Mouse (Mus musculus): ENCODE data around the gene Slc27a2. TPM values are rescaled to one million over a fixed set of nuclear protein-coding genes. Genes with fewer than 3 reads are reported as not detected.

Slc27a2 gene
- polyA plus RNA-seq, 1 experiment from 2014 or later = 5.2 TPM

DNA sequence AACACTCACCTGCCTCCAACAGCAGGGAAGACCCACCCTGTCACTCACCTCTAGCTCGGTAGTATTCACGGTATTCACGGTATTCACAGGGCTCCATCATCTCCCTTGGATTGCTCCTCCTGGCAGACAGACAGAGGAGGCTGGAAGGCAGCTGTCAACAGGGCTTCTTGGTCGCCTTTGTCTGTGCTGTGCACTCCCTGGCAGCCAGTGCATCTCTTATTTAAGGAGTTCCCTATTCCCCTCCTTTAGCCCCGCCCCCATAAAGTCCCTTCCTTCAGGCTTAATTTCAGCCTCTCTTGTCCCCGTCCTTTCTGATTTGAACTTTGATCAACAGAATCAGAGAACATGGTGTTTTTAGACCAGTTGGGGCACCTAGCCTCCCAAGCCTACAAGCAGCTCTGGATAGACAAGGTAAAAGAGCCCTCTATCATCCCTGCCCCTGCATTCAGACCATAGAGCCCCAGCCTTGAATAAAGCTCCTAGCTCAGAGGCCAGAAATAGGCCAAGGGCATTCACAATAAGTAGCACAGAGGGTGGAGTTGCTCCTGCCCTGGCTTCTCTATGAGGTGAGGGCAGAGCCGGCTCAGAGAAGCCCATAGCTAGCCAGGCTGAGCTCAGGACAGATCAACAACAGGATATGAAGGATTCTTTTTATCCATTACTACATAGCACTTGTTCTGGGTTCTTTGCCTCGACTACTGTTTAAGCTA is 66.4 kb downstream of the Slc27a2 start:
- no peak for ATAC-seq (ENCODE audit: low FRiP score)
- 20% methylated on average over 8 of the region's 8 CpGs for WGBS
- Histone ChIP-seq H3K9ac (no peak overlapping the region), H3K36me3 (replicated peaks) (no peaks in the 10 kb centered on the region), H3K4me3 (replicated peaks) (no peak overlapping the region), H3K4me1 (peaks cover 5% of the 10 kb centered on the region; the same call in 1 of the 2 replicates), H3K27ac (0 out of 2 replicates have a peak overlapping the region, but pooled peaks have one; percentile 4), H3K9me3 (no peaks in the 10 kb centered on the region), H3K27me3 (no peaks in the 10 kb centered on the region), H3K4me2 (no peak overlapping the region)

DNA sequence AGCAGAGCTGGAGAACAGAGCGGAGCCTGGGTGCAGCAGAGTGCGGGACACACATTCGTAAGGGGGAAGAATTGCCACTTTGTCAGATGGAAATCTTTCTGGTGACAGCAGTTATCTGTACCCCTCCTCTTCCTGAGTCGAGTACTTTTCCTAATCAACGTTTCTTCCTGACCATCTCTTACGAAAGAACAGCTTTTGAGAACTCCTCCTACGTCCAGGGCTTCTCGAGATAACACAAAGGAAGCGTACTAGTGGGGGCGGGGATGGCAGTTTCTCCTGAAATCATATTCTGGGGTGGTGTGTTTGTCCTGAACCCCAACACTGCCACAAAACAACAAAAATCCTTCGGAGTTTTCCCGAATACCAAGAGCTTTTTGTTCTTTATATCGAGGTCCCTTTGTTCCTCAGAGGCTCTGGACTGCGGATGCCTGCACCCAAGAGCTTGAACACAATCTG is 67.1 kb downstream of the Slc27a2 start, which contains the start of gene Hdc:
Gene Hdc, minus strand, starts transcription at position 51 of the 456 bp plus-strand sequence.
- ATAC-seq (ENCODE audit: low FRiP score) = no peak
- Histone ChIP-seq H3K9me3 (no peaks in the 10 kb centered on the region), H3K9ac (no peak within 1 kb of the TSS), H3K27me3 (no peaks in the 10 kb centered on the region), H3K4me3 (replicated peaks) (no peak within 1 kb of the TSS), H3K4me1 (peaks cover 8% of the 10 kb centered on the region; the same call in 1 of the 2 replicates), H3K27ac (0 out of 2 replicates have a peak within 1 kb of the TSS, but pooled peaks have one; percentile 4), H3K36me3 (replicated peaks) (no peaks in the 10 kb centered on the region), H3K4me2 (no peak within 1 kb of the TSS)
- 76% methylated on average over 14 of the region's 14 CpGs for WGBS

DNA sequence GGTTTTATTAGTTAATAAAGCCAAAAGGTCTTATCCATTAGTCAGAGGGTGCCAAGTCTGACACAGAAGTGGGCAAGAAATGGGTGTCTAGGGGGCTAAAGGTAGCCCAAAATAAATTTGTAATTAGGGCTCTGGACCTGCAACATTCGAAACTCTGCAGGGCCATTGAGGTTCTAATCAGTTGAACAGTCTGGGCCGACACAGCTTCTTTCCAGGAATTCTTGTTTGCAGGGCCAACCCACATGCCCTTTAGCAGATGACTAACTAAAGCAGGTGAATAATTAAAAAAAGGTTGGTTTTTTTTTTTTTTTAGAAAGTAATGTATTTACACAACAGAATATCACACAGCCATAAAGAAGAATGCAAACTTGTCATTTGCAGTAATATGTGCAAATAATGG is 70.2 kb downstream of the Slc27a2 start:
- no peak overlapping the region for H3K9ac ChIP-seq
- H3K36me3 ChIP-seq (replicated peaks) = peaks cover 5% of the 10 kb centered on the region; the same call in 1 of the 2 replicates
- ATAC-seq (ENCODE audit: low FRiP score) = no peak
- H3K4me2 ChIP-seq = no peak overlapping the region
- H3K4me1 ChIP-seq = peaks cover 8% of the 10 kb centered on the region; the same call in 1 of the 2 replicates
- WGBS = 83% methylated on average over 2 of the region's 2 CpGs
- H3K4me3 ChIP-seq (replicated peaks) = no peak overlapping the region
- no peak overlapping the region for H3K27ac ChIP-seq
- H3K27me3 ChIP-seq = no peaks in the 10 kb centered on the region
- H3K9me3 ChIP-seq = no peaks in the 10 kb centered on the region

DNA sequence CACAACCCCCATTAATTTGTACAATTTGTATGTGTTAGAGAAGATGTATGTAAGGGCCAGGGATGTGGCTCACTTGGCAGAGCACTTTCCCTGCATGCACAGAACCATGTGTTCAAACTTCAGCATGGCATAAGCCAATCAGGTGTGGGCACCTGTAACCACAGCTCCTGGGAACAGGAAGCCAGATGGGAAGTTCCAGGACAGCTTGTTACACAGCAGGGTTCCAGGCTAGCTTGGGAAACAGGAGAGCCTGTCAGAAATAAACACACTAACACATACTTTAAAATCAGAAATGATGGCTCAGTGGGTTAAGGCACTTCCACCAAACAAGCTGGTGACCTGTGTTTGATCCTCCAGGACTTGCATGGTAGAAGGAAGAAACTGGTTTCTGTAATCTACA is 70.9 kb downstream of the Slc27a2 start:
- H3K9me3 ChIP-seq = no peaks in the 10 kb centered on the region
- no peaks in the 10 kb centered on the region for H3K27me3 ChIP-seq
- H3K4me2 ChIP-seq = no peak overlapping the region
- peaks cover 5% of the 10 kb centered on the region; the same call in 1 of the 2 replicates for H3K36me3 ChIP-seq (replicated peaks)
- H3K4me1 ChIP-seq = peaks cover 8% of the 10 kb centered on the region; the same call in 1 of the 2 replicates
- H3K9ac ChIP-seq = no peak overlapping the region
- ATAC-seq (ENCODE audit: low FRiP score) = no peak
- H3K4me3 ChIP-seq (replicated peaks) = no peak overlapping the region
- no peak overlapping the region for H3K27ac ChIP-seq

DNA sequence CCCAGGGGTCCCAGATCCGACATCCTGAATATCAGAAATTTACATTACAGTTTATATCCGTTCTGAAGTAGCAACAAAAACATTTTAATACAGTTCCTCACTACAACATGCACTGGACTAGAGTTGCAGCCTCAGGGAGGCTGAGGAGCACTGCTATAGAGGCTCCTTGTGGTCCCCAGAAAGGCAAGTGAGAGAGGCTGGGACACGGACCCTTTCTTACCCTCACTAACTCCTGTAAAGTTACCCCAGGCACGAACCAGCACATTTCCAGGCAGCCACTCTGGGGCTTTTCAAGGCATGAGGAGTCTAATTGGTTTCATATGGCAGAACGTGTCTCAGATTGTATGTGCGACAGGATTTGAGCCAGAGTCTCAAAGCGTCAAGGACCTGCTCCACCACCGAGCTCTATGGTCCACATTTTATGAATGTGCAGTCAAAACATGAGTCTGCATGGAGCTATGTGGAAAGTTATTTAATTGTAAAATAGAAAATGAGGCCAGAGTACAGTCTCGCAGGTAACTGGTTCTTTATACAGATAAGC is 76.3 kb downstream of the Slc27a2 start:
- Histone ChIP-seq H3K4me1 (0 out of 2 replicates have a peak, but pooled peaks cover 3% of the 10 kb centered on the region), H3K9ac (no peak overlapping the region), H3K27me3 (no peaks in the 10 kb centered on the region), H3K9me3 (no peaks in the 10 kb centered on the region), H3K36me3 (replicated peaks) (peaks cover 35% of the 10 kb centered on the region), H3K27ac (no peak overlapping the region), H3K4me3 (replicated peaks) (no peak overlapping the region), H3K4me2 (no peak overlapping the region)
- WGBS = 85% methylated on average over 9 of the region's 9 CpGs
- no peak for ATAC-seq (ENCODE audit: low FRiP score)

DNA sequence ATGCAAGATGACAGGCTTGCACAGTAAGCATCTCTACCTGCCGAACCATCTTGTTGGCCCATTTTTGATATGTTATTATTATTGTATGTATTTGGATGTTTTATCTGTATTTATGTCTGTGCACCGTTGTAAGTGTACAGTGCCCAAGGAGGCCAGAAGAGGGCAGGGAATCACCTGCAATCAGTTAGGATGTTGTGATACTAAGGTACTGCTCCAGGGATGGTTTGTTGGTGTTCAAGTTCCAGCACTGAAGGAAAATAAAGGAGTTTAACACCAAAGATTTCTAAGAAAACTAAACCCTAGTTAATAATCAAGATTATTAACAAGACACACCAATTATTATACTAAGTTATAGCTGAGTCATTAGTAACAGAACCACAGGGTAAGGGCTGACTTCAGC is 81.0 kb downstream of the Slc27a2 start:
- H3K9me3 ChIP-seq = no peaks in the 10 kb centered on the region
- no peak overlapping the region for H3K9ac ChIP-seq
- H3K36me3 ChIP-seq (replicated peaks) = peaks cover 46% of the 10 kb centered on the region
- no peak overlapping the region for H3K4me2 ChIP-seq
- H3K4me1 ChIP-seq = no peaks in the 10 kb centered on the region
- H3K27me3 ChIP-seq = no peaks in the 10 kb centered on the region
- no peak overlapping the region for H3K27ac ChIP-seq
- no peak overlapping the region for H3K4me3 ChIP-seq (replicated peaks)
- WGBS = 93% methylated on average over 2 of the region's 2 CpGs
- ATAC-seq (ENCODE audit: low FRiP score) = no peak

DNA sequence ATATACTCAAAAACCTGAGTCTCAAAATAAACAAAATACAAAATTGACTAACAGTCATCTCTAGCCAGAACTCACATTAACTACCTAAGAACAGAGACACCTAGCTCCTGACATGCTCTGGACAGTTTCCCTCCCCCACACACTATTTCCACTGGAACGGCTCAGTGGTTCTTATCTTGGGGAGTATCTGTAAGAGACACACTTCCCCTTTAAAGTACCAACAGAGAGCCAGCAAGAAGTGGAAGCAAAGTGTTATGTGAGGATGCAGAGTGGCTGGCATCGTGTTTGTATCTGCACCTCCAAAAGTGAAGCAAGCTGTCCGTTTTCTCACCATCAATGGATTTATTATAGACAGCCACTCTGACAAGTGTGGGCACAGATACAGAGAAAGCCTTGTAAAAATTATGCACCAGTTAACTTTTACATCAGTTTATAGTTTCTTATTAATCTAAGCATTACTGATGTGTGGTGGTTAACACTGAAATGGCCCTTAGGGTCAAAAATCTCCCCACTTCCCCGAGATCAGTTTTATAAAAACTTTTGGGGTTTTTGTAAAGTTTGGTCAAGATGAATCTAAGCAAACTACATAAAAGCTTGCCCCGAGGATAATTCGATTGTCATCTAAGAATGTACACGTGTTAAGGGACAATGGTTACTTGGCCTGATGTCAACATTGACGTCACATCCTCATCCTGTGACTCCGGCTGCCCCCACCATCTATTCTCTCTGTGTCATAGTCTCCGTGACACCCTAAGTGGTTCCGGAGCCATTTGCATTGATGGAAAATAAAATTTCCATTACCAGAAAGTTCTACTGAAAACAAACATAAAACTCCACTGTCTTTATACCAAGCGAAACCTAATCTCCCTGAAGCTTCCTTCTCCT is 84.0 kb downstream of the Slc27a2 start:
- 86% methylated on average over 12 of the region's 12 CpGs for WGBS
- Histone ChIP-seq H3K4me3 (replicated peaks) (no peak overlapping the region), H3K36me3 (replicated peaks) (peaks cover 52% of the 10 kb centered on the region)

More for the DNA sequence above, 84.0 kb downstream of the Slc27a2 start:
- H3K4me1 ChIP-seq = no peaks in the 10 kb centered on the region
- H3K4me2 ChIP-seq = no peak overlapping the region
- no peaks in the 10 kb centered on the region for H3K9me3 ChIP-seq
- ATAC-seq (ENCODE audit: low FRiP score) = no peak
- no peaks in the 10 kb centered on the region for H3K27me3 ChIP-seq
- no peak overlapping the region for H3K27ac ChIP-seq
- no peak overlapping the region for H3K9ac ChIP-seq

Other genes starting within 250 kb of the Slc27a2 start
- gene Atp8b4, start 51.7 kb upstream of the Slc27a2 start, polyA plus RNA-seq (2016; fragmentation: Nextera tagmentation; extraction: Ambion mirVana) = 0.93 and 2.5 TPM in 2 replicates
- gene Hdc, start 66.9 kb downstream of the Slc27a2 start, polyA plus RNA-seq (2016; fragmentation: Nextera tagmentation; extraction: Ambion mirVana) = 0.90 and 0.91 TPM in 2 replicates
- 75.5 and 85.3 TPM in 2 replicates for gene Gabpb1, start 123.9 kb downstream of the Slc27a2 start, polyA plus RNA-seq (2016; fragmentation: Nextera tagmentation; extraction: Ambion mirVana)
- gene Usp8, start 154.9 kb downstream of the Slc27a2 start, polyA plus RNA-seq (2016; fragmentation: Nextera tagmentation; extraction: Ambion mirVana) = 39.7 and 41.6 TPM in 2 replicates
- 3.2 and 3.6 TPM in 2 replicates for gene Usp50, start 231.1 kb downstream of the Slc27a2 start, polyA plus RNA-seq (2016; fragmentation: Nextera tagmentation; extraction: Ambion mirVana)